Mouse (Mus musculus) c-Kit-positive CD71-positive TER-119-negative erythroid progenitor cells, embryonic 14.5 days (primary cell): ENCODE data around the gene Mitf.

Source experiments
- DNase-seq: peaks from one replicate; pipeline ENCODE4 v3.0.0-alpha.2; 2013; ENCODE audit warnings: low read depth

Gene Mitf

DNA sequence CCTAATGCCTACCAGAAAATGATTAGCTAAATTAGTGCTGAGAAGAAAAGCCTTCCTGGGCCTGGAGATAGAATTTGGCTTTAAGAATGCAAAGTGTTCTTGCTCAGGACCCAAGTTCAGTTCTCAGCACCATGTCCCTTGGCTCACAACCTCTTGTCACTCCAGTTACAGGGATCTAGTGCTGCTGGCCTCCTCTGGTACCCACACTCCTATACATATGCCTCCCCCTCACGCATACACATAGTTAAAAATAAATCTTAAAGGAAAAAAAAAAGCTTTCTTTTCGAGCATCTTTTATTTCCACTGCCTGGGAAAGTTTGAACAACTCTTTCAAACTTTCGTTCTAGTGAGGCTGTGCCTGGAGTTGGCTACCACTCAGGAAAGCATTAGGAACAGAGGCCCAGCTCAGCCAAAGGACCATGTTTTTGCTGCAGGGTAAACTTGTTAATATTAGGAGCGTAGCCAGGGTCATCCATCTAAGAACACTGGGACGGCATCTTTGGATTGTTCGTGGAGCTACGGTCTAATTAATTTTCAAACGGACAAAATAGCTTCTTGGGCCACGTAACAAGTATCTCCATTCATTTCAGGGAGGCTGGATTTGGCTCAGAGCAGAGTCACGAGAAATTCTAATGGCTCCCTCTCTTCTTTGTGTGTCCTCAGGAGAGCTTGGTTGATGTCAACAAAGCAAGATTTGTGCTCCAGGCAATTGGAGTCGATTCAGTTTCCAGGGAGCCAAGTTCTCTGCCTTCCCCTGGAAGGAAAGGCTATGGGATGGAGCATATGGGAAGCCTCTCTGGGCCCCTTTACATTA is 239.7 kb downstream of the Mitf start:
- DNase-seq = no peak

DNA sequence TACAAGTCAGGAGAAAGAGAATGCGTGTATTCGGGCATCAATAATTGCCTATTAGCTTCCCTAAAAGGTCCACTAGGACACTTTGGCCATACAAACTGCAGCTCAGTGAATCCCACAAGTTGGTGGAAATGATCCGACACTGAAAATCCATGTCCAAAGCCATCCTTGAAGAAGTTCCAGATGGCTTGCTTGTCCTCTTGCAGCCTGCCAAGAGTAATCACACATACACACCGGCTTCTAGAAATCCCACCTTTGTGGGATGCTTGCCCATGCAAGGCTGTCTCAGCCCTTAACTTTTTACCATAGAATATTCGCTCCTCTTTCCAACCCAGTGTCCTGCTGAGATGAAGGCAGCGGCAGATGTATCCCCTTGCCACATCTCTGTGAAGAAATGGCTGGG is 240.9 kb downstream of the Mitf start:
- no peak for DNase-seq

DNA sequence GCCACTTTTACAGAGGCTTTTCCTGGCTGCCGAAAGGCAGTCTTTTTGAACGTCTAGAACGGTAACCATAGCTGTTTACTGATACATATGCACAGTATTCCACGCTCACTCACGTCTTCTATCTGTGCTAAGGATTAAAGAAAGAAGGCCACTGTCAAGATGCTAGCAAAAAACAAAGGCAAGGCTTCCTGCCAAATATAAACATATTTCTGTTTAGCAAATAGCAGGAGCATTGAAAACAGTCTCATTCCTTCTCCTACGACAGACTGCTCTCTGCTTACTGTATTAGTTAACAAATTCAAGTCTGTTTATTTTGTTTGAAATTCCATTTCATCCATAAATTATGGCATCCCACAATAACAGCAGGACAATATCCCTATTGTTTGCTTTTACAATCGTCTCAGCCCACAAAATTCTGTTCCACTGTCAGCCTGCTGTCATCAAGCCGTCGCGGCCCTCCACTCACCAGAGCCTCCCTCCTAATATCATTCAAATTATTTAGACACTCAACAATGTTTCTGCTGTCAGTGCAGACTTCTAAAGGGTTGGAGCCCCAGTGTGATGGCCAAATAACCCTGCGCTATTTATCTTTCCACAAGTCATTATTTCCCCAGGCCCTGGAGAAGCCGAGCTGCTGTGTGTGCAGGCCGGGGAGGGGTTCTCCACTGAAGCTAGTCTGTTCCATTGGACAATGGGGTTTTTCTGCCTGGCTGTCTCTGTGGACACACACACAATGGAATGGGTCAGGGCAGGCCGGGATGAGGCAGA is 242.0 kb downstream of the Mitf start:
- no peak for DNase-seq

DNA sequence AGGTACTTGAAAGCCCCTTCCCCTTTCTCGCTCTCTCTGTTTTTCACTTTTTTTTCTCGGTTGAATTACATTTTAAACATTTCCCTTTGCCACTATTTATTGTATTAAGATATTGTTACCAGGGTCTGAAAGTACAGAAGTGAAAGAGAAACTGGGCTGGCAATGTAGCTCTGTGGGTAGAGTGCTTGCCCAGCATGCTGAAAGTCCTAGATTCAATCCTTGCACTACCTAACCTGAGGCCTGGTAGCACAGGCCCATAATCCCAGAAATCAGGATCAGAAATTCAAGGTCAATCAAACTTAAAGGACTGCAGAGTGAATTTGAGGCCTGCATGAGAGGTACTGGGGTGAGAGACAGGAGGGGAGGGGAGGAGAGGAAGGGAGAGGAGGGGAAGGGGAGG is 242.7 kb downstream of the Mitf start:
- no peak for DNase-seq

DNA sequence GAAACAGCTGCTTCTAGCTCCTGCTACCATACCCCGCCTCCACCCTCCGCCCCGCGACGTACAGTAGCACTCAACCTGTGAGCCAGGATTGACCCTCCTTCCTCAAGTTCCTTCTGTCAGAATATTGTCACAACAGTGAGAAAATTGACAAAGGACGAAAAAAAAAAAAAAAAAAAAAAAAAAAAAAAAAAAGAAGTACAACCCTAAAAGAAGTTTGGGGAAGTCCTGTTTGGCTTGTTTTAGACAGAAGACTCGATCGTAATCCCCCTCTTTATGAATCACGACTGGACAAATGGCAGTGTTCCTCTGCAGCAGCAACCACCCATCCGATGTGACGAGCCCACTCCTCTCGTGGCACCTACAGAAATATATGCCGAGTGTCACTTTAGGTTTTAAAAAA is 255.0 kb downstream of the Mitf start:
- DNase-seq = no peak

DNA sequence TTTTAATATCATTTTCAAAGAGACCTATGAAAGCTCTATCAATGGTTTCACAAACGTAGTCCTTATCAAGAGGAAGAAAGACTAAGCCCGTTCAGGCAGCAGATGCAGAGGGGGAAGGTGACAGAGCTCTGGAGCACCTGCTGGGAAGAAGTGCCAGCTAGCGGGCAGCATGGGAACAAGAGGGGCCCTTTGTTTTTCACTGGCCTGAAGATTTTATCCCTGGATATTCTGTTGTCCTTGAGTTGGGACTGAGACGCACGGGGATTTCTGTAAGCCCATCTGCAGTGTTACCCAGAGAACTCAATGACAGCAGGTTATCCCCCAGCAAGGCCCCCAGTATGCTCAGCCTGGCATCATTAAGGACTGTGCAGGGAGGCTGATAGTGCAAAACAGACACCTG is 258.1 kb downstream of the Mitf start:
- DNase-seq = no peak

DNA sequence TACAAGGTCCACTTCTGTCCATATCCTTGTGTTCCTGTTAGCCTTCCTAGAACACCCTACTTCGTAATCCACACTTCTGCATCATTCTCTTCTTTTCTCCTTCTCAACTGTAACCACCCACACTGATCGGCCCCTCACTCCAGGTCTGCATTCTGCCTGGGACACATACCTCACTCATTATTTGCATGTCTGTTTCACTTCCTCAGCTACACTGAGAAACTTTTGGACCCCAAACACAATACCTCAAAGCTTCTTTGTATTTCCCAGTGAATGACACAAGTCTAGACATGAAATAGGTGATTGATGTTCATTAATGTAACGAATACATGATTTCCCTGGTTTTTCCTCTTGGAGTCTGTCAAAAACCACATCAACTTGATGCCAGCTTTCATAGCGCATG is 259.6 kb downstream of the Mitf start:
- no peak for DNase-seq
